Mouse (Mus musculus): ENCODE measurements around the gene Trim24.

- TF ChIP-seq POLR2A (IDR thresholded peaks at IDR 0.05; ENCODE audit: insufficient read depth, low read depth, low read length) (no peak), CTCF (IDR thresholded peaks at IDR 0.05) (no peak)
These were observed 80.7 kb downstream of the Trim24 start for GRCm38 (mm10) chr6:37951306-37951705.

Data from heart, adult 2 months (tissue).